Comparison of ENCODE assay signal across 9 mouse cellular contexts in the genomic region with DNA sequence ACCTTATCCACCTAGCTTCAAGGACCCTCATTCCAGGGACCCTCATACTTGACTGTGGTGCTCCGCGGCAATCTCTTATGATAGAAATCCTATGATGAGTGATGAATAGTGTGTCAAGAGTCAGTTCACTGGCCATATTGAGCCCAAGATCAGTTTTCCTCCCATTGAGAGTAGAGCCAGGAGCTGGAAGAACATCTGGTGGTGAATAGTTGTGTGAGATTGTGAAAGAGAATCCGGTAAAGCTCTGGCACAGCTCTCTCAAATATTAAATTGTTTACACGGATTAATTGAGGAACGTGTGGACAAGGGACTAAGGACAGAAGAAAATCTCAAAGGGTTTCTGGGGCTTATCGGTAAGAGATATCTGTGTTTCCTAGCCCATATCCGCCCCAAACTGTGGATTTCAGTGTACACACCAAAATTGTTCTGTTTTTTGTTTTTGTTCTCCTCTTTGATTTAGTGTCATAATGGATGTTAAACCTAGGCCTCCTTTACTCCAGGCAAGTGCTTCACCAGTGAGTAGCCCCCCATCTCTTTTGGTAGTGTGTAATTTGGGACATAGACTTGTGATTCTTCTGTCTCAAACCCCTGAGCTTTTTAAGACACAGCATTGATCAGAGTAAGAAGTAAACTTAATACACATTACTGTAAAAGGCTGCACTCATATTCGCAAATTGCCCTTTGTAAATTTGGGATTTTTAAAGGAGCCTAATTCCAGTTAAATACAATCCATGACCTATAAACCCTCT. TPM values are rescaled to one million over a fixed set of nuclear protein-coding genes. Genes with fewer than 3 reads are reported as not detected.
DNase-seq lines count a peak whose midpoint lies in the region; ATAC-seq and TF ChIP-seq lines count a peak whose summit lies in the region.
"Had no signal": no experiment of that assay in that cellular context is flagged by ENCODE, and none has a peak within 500 bp of the region (broad histone marks: within the 10 kb centered on the region; RNA-seq: fewer than 3 reads in every experiment).

No protein-coding gene starts in this region.

- H3K4me3 ChIP-seq in lung, postnatal 0 days (ENCODE audit: low read depth, low read length), result peak overlapping the region; percentile 73
- H3K4me3 ChIP-seq in forebrain, embryonic 16.5 days (replicated peaks; ENCODE audit: low read length), result peak overlapping the region; percentile 91
- H3K4me3 ChIP-seq in liver, embryonic 12.5 days, result peak overlapping the region; percentile 82
- peak overlapping the region; percentile 81 for H3K4me3 ChIP-seq in stomach, embryonic 16.5 days (replicated peaks; ENCODE audit: low read length)

- no peaks in the 10 kb centered on the region for H3K9me3 ChIP-seq in lung, postnatal 0 days (ENCODE audit: low read length)
- no peaks in the 10 kb centered on the region; the same call in 1 of the 2 replicates for H3K9me3 ChIP-seq in forebrain, embryonic 16.5 days (ENCODE audit: control insufficient read depth, low read length)
- H3K9me3 ChIP-seq in liver, embryonic 12.5 days (replicated peaks), result no peaks in the 10 kb centered on the region
- H3K9me3 ChIP-seq in stomach, embryonic 16.5 days (replicated peaks; ENCODE audit: control insufficient read depth, low read length), result no peaks in the 10 kb centered on the region; the same call in 1 of the 2 replicates

- no peaks in the 10 kb centered on the region for H3K4me1 ChIP-seq in lung, postnatal 0 days (ENCODE audit: insufficient read depth, low read depth, low read length)
- H3K4me1 ChIP-seq in forebrain, embryonic 16.5 days (replicated peaks; ENCODE audit: control insufficient read depth, insufficient read depth, low read length), result peaks cover 3% of the 10 kb centered on the region
- H3K4me1 ChIP-seq in liver, embryonic 12.5 days, result peaks cover 8% of the 10 kb centered on the region; the same call in 1 of the 2 replicates
- no peaks in the 10 kb centered on the region for H3K4me1 ChIP-seq in stomach, embryonic 16.5 days (ENCODE audit: control insufficient read depth, insufficient read depth, low read length)

- TF ChIP-seq EP300 in lung, postnatal 0 days (IDR thresholded peaks at IDR 0.05), result no peak

- H3K27ac ChIP-seq in lung, postnatal 0 days (ENCODE audit: low read length), result no peak overlapping the region
- no peak overlapping the region for H3K27ac ChIP-seq in forebrain, embryonic 16.5 days (ENCODE audit: low read length)
- peak overlapping the region; percentile 78 for H3K27ac ChIP-seq in liver, embryonic 12.5 days
- H3K27ac ChIP-seq in stomach, embryonic 16.5 days (ENCODE audit: low read length), result no peak overlapping the region

- H3K9ac ChIP-seq in lung, postnatal 0 days (replicated peaks; ENCODE audit: low read depth), result no peak overlapping the region
- no peak overlapping the region for H3K9ac ChIP-seq in forebrain, embryonic 16.5 days (replicated peaks; ENCODE audit: low read depth, low read length)
- H3K9ac ChIP-seq in liver, embryonic 12.5 days, result peak overlapping the region; percentile 71
- no peak overlapping the region; the same call in 1 of the 2 replicates for H3K9ac ChIP-seq in stomach, embryonic 16.5 days (ENCODE audit: low read length)

- peak; percentile 6 for DNase-seq in lung, postnatal 0 days (ENCODE audit: low spot score)
- no peak for DNase-seq in lung, postnatal 4 days
- DNase-seq in adrenal gland, adult 18-20 months (ENCODE audit: low spot score in 2 of 2), result no peak
- no peak for DNase-seq in urinary bladder, postnatal 4 days (ENCODE audit: low spot score in 2 of 2)
- no peak for DNase-seq in right cerebral cortex, postnatal 36 days (ENCODE audit: low spot score in 2 of 2)

- H3K36me3 ChIP-seq in lung, postnatal 0 days (ENCODE audit: insufficient read depth, low read length), result no peaks in the 10 kb centered on the region
- H3K36me3 ChIP-seq in forebrain, embryonic 16.5 days (ENCODE audit: control insufficient read depth, insufficient read depth), result 0 out of 2 replicates have a peak, but pooled peaks cover 3% of the 10 kb centered on the region
- peaks cover 3% of the 10 kb centered on the region; the same call in 1 of the 2 replicates for H3K36me3 ChIP-seq in liver, embryonic 12.5 days
- 0 out of 2 replicates have a peak, but pooled peaks cover 3% of the 10 kb centered on the region for H3K36me3 ChIP-seq in stomach, embryonic 16.5 days (ENCODE audit: control insufficient read depth, insufficient read depth, low read length)

- ATAC-seq in lung, postnatal 0 days, result no peak
- no peak for ATAC-seq in forebrain, embryonic 16.5 days
- ATAC-seq in liver, embryonic 12.5 days, result no peak
- no peak; the same call in 1 of the 2 replicates for ATAC-seq in stomach, embryonic 16.5 days (ENCODE audit: insufficient read depth, low FRiP score)

- TF ChIP-seq CTCF in lung, postnatal 0 days (IDR thresholded peaks at IDR 0.05), result no peak

- no peaks in the 10 kb centered on the region for H3K27me3 ChIP-seq in lung, postnatal 0 days (replicated peaks; ENCODE audit: insufficient read depth, low read length)
- H3K27me3 ChIP-seq in forebrain, embryonic 16.5 days (replicated peaks; ENCODE audit: control insufficient read depth, insufficient read depth, low read length), result no peaks in the 10 kb centered on the region
- H3K27me3 ChIP-seq in liver, embryonic 12.5 days (replicated peaks), result no peaks in the 10 kb centered on the region
- no peaks in the 10 kb centered on the region for H3K27me3 ChIP-seq in stomach, embryonic 16.5 days (ENCODE audit: control insufficient read depth, insufficient read depth, low read length)

- WGBS in lung, postnatal 0 days, result 73% methylated on average over 8 of the region's 8 CpGs
- 79% methylated on average over 8 of the region's 8 CpGs for WGBS in forebrain, embryonic 16.5 days
- 76% methylated on average over 8 of the region's 8 CpGs for WGBS in liver, embryonic 12.5 days (ENCODE audit: insufficient replicate concordance)
- whole genome bisulfite sequencing in stomach, embryonic 16.5 days, result 74% methylated on average over 8 of the region's 8 CpGs

- no peak overlapping the region; the same call in 1 of the 2 replicates for H3K4me2 ChIP-seq in lung, postnatal 0 days (replicated peaks; ENCODE audit: low read depth, low read length)
- peak overlapping the region; percentile 75 for H3K4me2 ChIP-seq in forebrain, embryonic 16.5 days (ENCODE audit: low read length)
- H3K4me2 ChIP-seq in liver, embryonic 12.5 days, result peak overlapping the region; percentile 73
- H3K4me2 ChIP-seq in stomach, embryonic 16.5 days (ENCODE audit: low read depth, low read length), result peak overlapping the region; percentile 65; the same call in 1 of the 2 replicates

RNA-seq across cellular contexts. Expression of a gene that starts 0.4 kb away (rescaled TPM):
- polyA plus RNA-seq in lung, postnatal 0 days (2015; fragmentation: Nextera tagmentation; extraction: Ambion mirVana), result 4.1 and 4.9 TPM in 2 replicates
- polyA plus RNA-seq in forebrain, embryonic 16.5 days (2015; fragmentation: Nextera tagmentation; extraction: Ambion mirVana), result 15.1 and 17.0 TPM in 2 replicates
- polyA plus RNA-seq in liver, embryonic 12.5 days (2016; fragmentation: Nextera tagmentation; extraction: Ambion mirVana), result 1.6 and 1.8 TPM in 2 replicates
- 5.6 and 5.9 TPM in 2 replicates for polyA plus RNA-seq in stomach, embryonic 16.5 days (2015; fragmentation: Nextera tagmentation; extraction: Ambion mirVana)
- total RNA-seq in adrenal gland, adult 18-20 months (2021), result 1 to 10 TPM; 3.5 to 4.2 TPM

RNA-seq across cellular contexts. Expression of a gene that starts 17.8 kb away (rescaled TPM):
- polyA plus RNA-seq in lung, postnatal 0 days (2015; fragmentation: Nextera tagmentation; extraction: Ambion mirVana), result 2.7 and 3.7 TPM in 2 replicates
- polyA plus RNA-seq in forebrain, embryonic 16.5 days (2015; fragmentation: Nextera tagmentation; extraction: Ambion mirVana), result 3.6 and 4.9 TPM in 2 replicates
- polyA plus RNA-seq in liver, embryonic 12.5 days (2016; fragmentation: Nextera tagmentation; extraction: Ambion mirVana), result 0.60 and 0.92 TPM in 2 replicates
- polyA plus RNA-seq in stomach, embryonic 16.5 days (2015; fragmentation: Nextera tagmentation; extraction: Ambion mirVana), result 2.3 and 3.0 TPM in 2 replicates
- total RNA-seq in adrenal gland, adult 18-20 months (2021), result 1 to 10 TPM; 2.0 to 2.8 TPM

RNA-seq across cellular contexts. Expression of a gene that starts 33.6 kb away (rescaled TPM):
- polyA plus RNA-seq in lung, postnatal 0 days (2015; fragmentation: Nextera tagmentation; extraction: Ambion mirVana), result 0.75 and 0.93 TPM in 2 replicates
- 3.4 and 3.6 TPM in 2 replicates for polyA plus RNA-seq in forebrain, embryonic 16.5 days (2015; fragmentation: Nextera tagmentation; extraction: Ambion mirVana)
- 1.4 and 1.8 TPM in 2 replicates for polyA plus RNA-seq in liver, embryonic 12.5 days (2016; fragmentation: Nextera tagmentation; extraction: Ambion mirVana)
- 2.7 TPM in 2 replicates for polyA plus RNA-seq in stomach, embryonic 16.5 days (2015; fragmentation: Nextera tagmentation; extraction: Ambion mirVana)
- total RNA-seq in adrenal gland, adult 18-20 months (2021), result 1 to 10 TPM; 1.8 to 2.5 TPM

RNA-seq across cellular contexts. Expression of a gene that starts 50.0 kb away (rescaled TPM):
- not detected in 2 replicates for polyA plus RNA-seq in lung, postnatal 0 days (2015; fragmentation: Nextera tagmentation; extraction: Ambion mirVana)
- polyA plus RNA-seq in forebrain, embryonic 16.5 days (2015; fragmentation: Nextera tagmentation; extraction: Ambion mirVana), result not detected in 2 replicates
- polyA plus RNA-seq in liver, embryonic 12.5 days (2016; fragmentation: Nextera tagmentation; extraction: Ambion mirVana), result not detected in 2 replicates
- not detected in 2 replicates for polyA plus RNA-seq in stomach, embryonic 16.5 days (2015; fragmentation: Nextera tagmentation; extraction: Ambion mirVana)
- not detected for total RNA-seq in adrenal gland, adult 18-20 months (2021)
- polyA plus RNA-seq: large intestine, adult 2 months had no signal

RNA-seq across cellular contexts. Expression of a gene that starts 58.1 kb away (rescaled TPM):
- polyA plus RNA-seq in lung, postnatal 0 days (2015; fragmentation: Nextera tagmentation; extraction: Ambion mirVana), result 4.2 and 4.8 TPM in 2 replicates
- polyA plus RNA-seq in forebrain, embryonic 16.5 days (2015; fragmentation: Nextera tagmentation; extraction: Ambion mirVana), result 8.2 and 9.0 TPM in 2 replicates
- 1.2 and 1.4 TPM in 2 replicates for polyA plus RNA-seq in liver, embryonic 12.5 days (2016; fragmentation: Nextera tagmentation; extraction: Ambion mirVana)
- 3.6 and 4.4 TPM in 2 replicates for polyA plus RNA-seq in stomach, embryonic 16.5 days (2015; fragmentation: Nextera tagmentation; extraction: Ambion mirVana)
- total RNA-seq in adrenal gland, adult 18-20 months (2021), result 1 to 10 TPM; 4.0 to 5.3 TPM
